Mouse (Mus musculus): ENCODE measurements around the gene Sik2.

DNA sequence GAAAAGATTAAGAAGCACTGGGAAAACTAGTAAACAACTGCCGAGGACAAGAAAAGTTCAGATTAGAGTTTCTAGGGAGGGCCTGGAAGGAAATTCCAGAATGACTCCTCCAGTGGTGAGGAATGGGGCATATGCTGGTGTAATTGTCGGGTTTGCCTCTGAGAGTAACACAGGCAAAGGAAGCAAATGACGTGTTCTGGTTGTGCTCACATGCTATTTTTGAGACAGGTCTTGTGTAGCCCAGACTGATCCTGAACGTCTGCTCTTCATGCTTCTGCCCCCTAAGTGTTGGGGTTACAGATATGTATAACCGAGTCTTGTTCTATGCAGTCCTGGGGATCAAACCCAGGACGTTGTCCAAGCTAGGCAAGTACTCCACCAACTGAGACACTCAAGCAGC is 22.7 kb upstream of the Sik2 start:
- TF ChIP-seq POLR2A (IDR thresholded peaks at IDR 0.05; ENCODE audit: low read depth, low read length) (no peak), CTCF (IDR thresholded peaks at IDR 0.05; ENCODE audit: extremely low read depth, insufficient read length, insufficient replicate concordance, low read depth, low read length) (no peak)

Measured in small intestine, adult 2 months (tissue).